Mouse (Mus musculus): Measurements from ENCODE around the gene Mrpl30. TPM values are rescaled to one million over a fixed set of nuclear protein-coding genes. Genes with fewer than 3 reads are reported as not detected.

Mrpl30 gene
- polyA plus RNA-seq (2015; fragmentation: Nextera tagmentation; extraction: Ambion mirVana) = 251 and 262 TPM in 2 replicates

GRCm38 (mm10) chr1:37890025-37890652, at the start of gene Mrpl30, which contains the start of gene Mitd1:
Mrpl30 (plus strand) TSS chr1:37890477.
Mitd1 (minus strand) TSS chr1:37890411.
- peak within 1 kb of the TSS; percentile 73 for H3K4me2 ChIP-seq (ENCODE audit: low read length)
- no peaks in the 10 kb centered on the region for H3K27me3 ChIP-seq (replicated peaks; ENCODE audit: control insufficient read depth, insufficient read depth, low read length)
- H3K4me3 ChIP-seq (replicated peaks; ENCODE audit: low read length) = peak within 1 kb of the TSS; percentile 84
- peak; percentile 95 for ATAC-seq
- WGBS = under 1% methylated on average over 41 of the region's 41 CpGs
- peak within 1 kb of the TSS; percentile 57 for H3K27ac ChIP-seq (ENCODE audit: low read length)
- no peaks in the 10 kb centered on the region for H3K9me3 ChIP-seq (ENCODE audit: control insufficient read depth, low read length)
- peak within 1 kb of the TSS; percentile 79 for H3K9ac ChIP-seq (replicated peaks; ENCODE audit: low read depth, low read length)
- peaks cover 22% of the 10 kb centered on the region for H3K4me1 ChIP-seq (replicated peaks; ENCODE audit: control insufficient read depth, insufficient read depth, low read length)
- peaks cover 3% of the 10 kb centered on the region; the same call in 1 of the 2 replicates for H3K36me3 ChIP-seq (ENCODE audit: control insufficient read depth, insufficient read depth)

DNA sequence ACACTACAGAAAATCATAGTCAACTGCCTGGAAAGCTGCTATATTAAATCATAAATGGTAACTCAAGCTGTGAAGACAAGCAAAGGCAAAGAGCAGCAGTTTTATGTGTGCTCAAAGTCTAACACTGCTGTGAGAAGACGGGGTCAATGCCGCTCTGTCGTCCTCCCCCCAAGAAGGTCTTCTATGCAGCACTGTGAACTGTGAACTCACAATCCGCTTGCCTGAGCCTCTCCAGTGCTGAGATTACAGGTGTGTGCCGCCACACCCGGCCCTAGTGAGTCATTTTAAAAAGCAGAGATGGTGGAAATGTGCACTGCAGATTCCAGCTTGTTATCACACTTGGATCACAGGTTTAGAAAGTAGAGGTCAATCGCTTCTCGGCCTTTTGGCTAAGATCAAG, 43.4 kb upstream of the Mrpl30 start:
- Histone ChIP-seq H3K9ac (replicated peaks; ENCODE audit: low read depth, low read length) (no peak overlapping the region), H3K4me2 (ENCODE audit: low read length) (no peak overlapping the region), H3K9me3 (ENCODE audit: control insufficient read depth, low read length) (no peaks in the 10 kb centered on the region), H3K4me3 (replicated peaks; ENCODE audit: low read length) (no peak overlapping the region), H3K27ac (ENCODE audit: low read length) (no peak overlapping the region), H3K36me3 (ENCODE audit: control insufficient read depth, insufficient read depth) (no peaks in the 10 kb centered on the region), H3K27me3 (replicated peaks; ENCODE audit: control insufficient read depth, insufficient read depth, low read length) (no peaks in the 10 kb centered on the region), H3K4me1 (replicated peaks; ENCODE audit: control insufficient read depth, insufficient read depth, low read length) (no peaks in the 10 kb centered on the region)
- ATAC-seq = no peak
- 83% methylated on average over 8 of the region's 8 CpGs for WGBS

DNA sequence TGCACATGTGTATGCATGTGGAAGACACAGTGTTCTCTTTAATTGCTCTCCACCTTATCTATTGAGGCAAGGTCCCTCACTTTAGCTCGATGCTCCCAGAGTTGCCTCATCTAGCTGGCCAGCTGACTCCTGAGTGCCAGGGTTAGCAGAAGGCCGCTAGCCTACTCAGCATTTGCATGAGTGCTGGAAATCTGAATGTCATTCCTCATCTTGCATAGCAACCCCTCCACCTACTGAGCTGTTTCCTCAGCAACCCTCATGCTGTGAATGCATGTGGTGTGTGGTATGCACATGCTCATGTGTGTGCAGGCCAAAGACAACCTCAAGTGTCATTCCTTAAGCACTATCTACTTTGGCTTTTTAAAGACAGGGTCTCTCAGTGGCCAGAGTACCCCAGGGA, 39.6 kb upstream of the Mrpl30 start:
- Histone ChIP-seq H3K4me1 (replicated peaks; ENCODE audit: control insufficient read depth, insufficient read depth, low read length) (no peaks in the 10 kb centered on the region), H3K9me3 (ENCODE audit: control insufficient read depth, low read length) (no peaks in the 10 kb centered on the region), H3K4me2 (ENCODE audit: low read length) (no peak overlapping the region), H3K27ac (ENCODE audit: low read length) (no peak overlapping the region), H3K36me3 (ENCODE audit: control insufficient read depth, insufficient read depth) (peaks cover 9% of the 10 kb centered on the region), H3K27me3 (replicated peaks; ENCODE audit: control insufficient read depth, insufficient read depth, low read length) (no peaks in the 10 kb centered on the region), H3K4me3 (replicated peaks; ENCODE audit: low read length) (no peak overlapping the region), H3K9ac (replicated peaks; ENCODE audit: low read depth, low read length) (no peak overlapping the region)
- WGBS = 68% methylated on average over 2 of the region's 2 CpGs
- no peak for ATAC-seq

DNA sequence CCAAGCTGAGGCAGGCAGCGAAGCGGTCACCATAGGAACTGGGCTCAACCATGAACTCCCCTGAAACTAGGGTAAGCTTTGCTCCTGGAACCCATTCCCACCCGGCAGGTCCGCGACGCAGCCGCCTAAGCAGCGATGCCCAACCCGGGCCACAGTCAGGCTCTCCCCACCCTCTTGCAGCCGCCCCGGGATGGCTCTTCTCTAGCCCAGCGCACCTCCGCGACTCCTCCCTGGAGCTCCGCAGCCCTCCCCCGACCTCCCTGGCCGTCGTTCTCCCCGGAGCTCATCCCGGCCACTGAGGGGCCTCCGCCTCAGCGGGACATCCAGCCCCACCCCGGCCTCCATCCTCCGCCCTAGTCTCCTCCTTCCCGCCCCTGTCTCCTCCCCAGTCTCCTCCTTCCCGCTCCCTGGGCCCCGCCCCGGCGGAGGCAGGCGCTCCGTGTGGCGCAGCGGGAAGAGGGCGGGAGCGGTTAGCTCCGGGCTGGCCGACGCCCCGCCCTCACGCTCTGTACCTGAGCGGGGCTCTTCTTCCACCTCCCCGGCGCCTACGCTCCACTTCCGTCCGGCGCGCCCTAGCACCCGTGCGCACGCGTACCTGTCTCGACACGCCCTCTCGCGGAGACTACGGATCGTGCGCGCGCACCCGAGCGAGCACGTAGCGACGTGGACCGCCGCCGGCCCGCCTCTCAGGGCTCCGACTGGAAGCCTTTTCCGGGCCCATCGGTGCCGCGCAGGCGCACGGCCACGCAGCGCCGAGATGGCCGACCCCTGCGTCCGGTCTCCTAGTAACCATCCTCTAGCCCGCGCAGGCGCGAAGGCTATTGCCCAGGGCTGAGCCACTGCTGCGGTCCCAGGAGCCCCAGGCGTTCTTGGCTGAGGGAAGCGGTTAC, 25.5 kb upstream of the Mrpl30 start:
- H3K9me3 ChIP-seq (ENCODE audit: control insufficient read depth, low read length) = no peaks in the 10 kb centered on the region
- ATAC-seq = peak; percentile 96
- no peaks in the 10 kb centered on the region for H3K36me3 ChIP-seq (ENCODE audit: control insufficient read depth, insufficient read depth)
- peak overlapping the region; percentile 81 for H3K9ac ChIP-seq (replicated peaks; ENCODE audit: low read depth, low read length)
- H3K4me2 ChIP-seq (ENCODE audit: low read length) = peak overlapping the region; percentile 85
- 0 out of 2 replicates have a peak, but pooled peaks cover 3% of the 10 kb centered on the region for H3K27me3 ChIP-seq (replicated peaks; ENCODE audit: control insufficient read depth, insufficient read depth, low read length)
- H3K4me1 ChIP-seq (replicated peaks; ENCODE audit: control insufficient read depth, insufficient read depth, low read length) = peaks cover 7% of the 10 kb centered on the region
- peak overlapping the region; percentile 59 for H3K4me3 ChIP-seq (replicated peaks; ENCODE audit: low read length)
- peak overlapping the region; percentile 74 for H3K27ac ChIP-seq (ENCODE audit: low read length)
- WGBS = under 1% methylated on average over 87 of the region's 90 CpGs

- no peak for ATAC-seq
- H3K4me1 ChIP-seq (replicated peaks; ENCODE audit: control insufficient read depth, insufficient read depth, low read length) = peaks cover 7% of the 10 kb centered on the region
- no peaks in the 10 kb centered on the region for H3K36me3 ChIP-seq (ENCODE audit: control insufficient read depth, insufficient read depth)
- H3K9ac ChIP-seq (replicated peaks; ENCODE audit: low read depth, low read length) = peak overlapping the region; percentile 59
- 9% methylated on average over 23 of the region's 23 CpGs for WGBS
- no peaks in the 10 kb centered on the region for H3K9me3 ChIP-seq (ENCODE audit: control insufficient read depth, low read length)
- H3K4me3 ChIP-seq (replicated peaks; ENCODE audit: low read length) = peak overlapping the region; percentile 59
- H3K27me3 ChIP-seq (replicated peaks; ENCODE audit: control insufficient read depth, insufficient read depth, low read length) = 0 out of 2 replicates have a peak, but pooled peaks cover 3% of the 10 kb centered on the region
- peak overlapping the region; percentile 74 for H3K27ac ChIP-seq (ENCODE audit: low read length)
- H3K4me2 ChIP-seq (ENCODE audit: low read length) = peak overlapping the region; percentile 85
These were observed 24.7 kb upstream of the Mrpl30 start for GRCm38 (mm10) chr1:37865401-37866215.

DNA sequence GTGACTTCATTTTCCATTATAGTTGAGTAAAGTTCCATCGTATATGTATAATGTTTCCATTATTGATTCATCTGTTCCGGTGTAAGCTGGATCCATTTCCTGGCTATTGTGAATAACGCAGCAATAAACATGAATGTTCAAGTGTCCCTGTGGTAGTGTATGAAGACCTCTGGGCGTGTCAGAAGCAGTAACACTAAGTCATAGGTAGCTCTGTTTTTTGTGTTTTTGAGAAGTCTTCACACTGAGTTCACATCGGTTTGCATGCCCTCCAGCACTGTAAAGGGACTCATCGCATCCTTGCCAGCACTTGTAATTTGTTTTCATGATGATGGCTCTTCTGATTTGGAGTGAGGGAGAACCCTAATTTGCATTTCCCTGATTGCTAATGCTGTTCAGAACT, 24.0 kb upstream of the Mrpl30 start, which contains the start of gene Tsga10:
TSS of gene Tsga10 (minus strand) at position 144 of the 400 bp plus-strand sequence.
- 84% methylated on average over 6 of the region's 6 CpGs for WGBS
- Histone ChIP-seq H3K9ac (replicated peaks; ENCODE audit: low read depth, low read length) (peak within 1 kb of the TSS; percentile 59), H3K4me3 (replicated peaks; ENCODE audit: low read length) (peak within 1 kb of the TSS; percentile 59), H3K27ac (ENCODE audit: low read length) (peak within 1 kb of the TSS; percentile 74), H3K27me3 (replicated peaks; ENCODE audit: control insufficient read depth, insufficient read depth, low read length) (0 out of 2 replicates have a peak, but pooled peaks cover 3% of the 10 kb centered on the region), H3K4me1 (replicated peaks; ENCODE audit: control insufficient read depth, insufficient read depth, low read length) (peaks cover 7% of the 10 kb centered on the region), H3K36me3 (ENCODE audit: control insufficient read depth, insufficient read depth) (no peaks in the 10 kb centered on the region), H3K9me3 (ENCODE audit: control insufficient read depth, low read length) (no peaks in the 10 kb centered on the region), H3K4me2 (ENCODE audit: low read length) (peak within 1 kb of the TSS; percentile 85)
- ATAC-seq = no peak

GRCm38 (mm10) chr1:37867056-37867455, 23.2 kb upstream of the Mrpl30 start:
- H3K27me3 ChIP-seq (replicated peaks; ENCODE audit: control insufficient read depth, insufficient read depth, low read length) = 0 out of 2 replicates have a peak, but pooled peaks cover 3% of the 10 kb centered on the region
- ATAC-seq = no peak
- WGBS = 84% methylated on average over 1 of the region's 1 CpGs
- H3K9me3 ChIP-seq (ENCODE audit: control insufficient read depth, low read length) = no peaks in the 10 kb centered on the region
- H3K36me3 ChIP-seq (ENCODE audit: control insufficient read depth, insufficient read depth) = no peaks in the 10 kb centered on the region
- no peak overlapping the region for H3K9ac ChIP-seq (replicated peaks; ENCODE audit: low read depth, low read length)
- peaks cover 11% of the 10 kb centered on the region for H3K4me1 ChIP-seq (replicated peaks; ENCODE audit: control insufficient read depth, insufficient read depth, low read length)
- H3K4me2 ChIP-seq (ENCODE audit: low read length) = no peak overlapping the region
- H3K4me3 ChIP-seq (replicated peaks; ENCODE audit: low read length) = no peak overlapping the region
- no peak overlapping the region for H3K27ac ChIP-seq (ENCODE audit: low read length)

- no peak overlapping the region for H3K4me2 ChIP-seq (ENCODE audit: low read length)
- WGBS = 70% methylated on average over 10 of the region's 10 CpGs
- peaks cover 15% of the 10 kb centered on the region for H3K4me1 ChIP-seq (replicated peaks; ENCODE audit: control insufficient read depth, insufficient read depth, low read length)
- H3K27ac ChIP-seq (ENCODE audit: low read length) = no peak overlapping the region
- no peaks in the 10 kb centered on the region for H3K36me3 ChIP-seq (ENCODE audit: control insufficient read depth, insufficient read depth)
- no peaks in the 10 kb centered on the region for H3K9me3 ChIP-seq (ENCODE audit: control insufficient read depth, low read length)
- no peak overlapping the region for H3K4me3 ChIP-seq (replicated peaks; ENCODE audit: low read length)
- 0 out of 2 replicates have a peak, but pooled peaks cover 3% of the 10 kb centered on the region for H3K27me3 ChIP-seq (replicated peaks; ENCODE audit: control insufficient read depth, insufficient read depth, low read length)
- H3K9ac ChIP-seq (replicated peaks; ENCODE audit: low read depth, low read length) = no peak overlapping the region
- no peak for ATAC-seq
These were observed 22.5 kb upstream of the Mrpl30 start for GRCm38 (mm10) chr1:37867684-37868322.

Measured in forebrain, embryonic 16.5 days (tissue).